Mouse (Mus musculus) heart, embryonic 16.5 days (tissue): Measurements from ENCODE around the gene Fam111a. TPM values are rescaled to one million over a fixed set of nuclear protein-coding genes. Genes with fewer than 3 reads are reported as not detected.

Experiments used
- ATAC-seq: fragments of 200-750 bp; cut with Nextera tagmentation; replicated peaks from 2 replicates; pipeline ENCODE4 v1.8.0; 2017; ENCODE audit warnings: moderate number of reproducible peaks; ENCODE audit not compliant: insufficient read depth, low FRiP score; ENCODE audit errors: extremely low read depth
- H3K27ac ChIP-seq: fragments of 300-500 bp; sonication (generic); 2 replicates; pipeline ENCODE4 v1.5.1; 2014; ENCODE audit warnings: mild to moderate bottlenecking, low read length, control low read depth, moderate library complexity
- H3K27me3 ChIP-seq: fragments of 300-500 bp; sonication (generic); 2 replicates; pipeline ENCODE4 v1.6.1; 2014; ENCODE audit warnings: low read length, mixed read lengths; ENCODE audit not compliant: control insufficient read depth, insufficient read depth
- H3K36me3 ChIP-seq: fragments of 300-500 bp; sonication (generic); 2 replicates; pipeline ENCODE4 v1.6.1; 2014; ENCODE audit not compliant: control insufficient read depth, insufficient read depth
- H3K4me1 ChIP-seq: fragments of 300-500 bp; sonication (generic); 2 replicates; pipeline ENCODE4 v1.6.1; 2014; ENCODE audit warnings: low read length, mixed read lengths; ENCODE audit not compliant: control insufficient read depth, insufficient read depth
- H3K4me2 ChIP-seq: fragments of 300-500 bp; sonication (generic); 2 replicates; pipeline ENCODE4 v1.6.1; 2014; ENCODE audit warnings: low read depth, mild to moderate bottlenecking, control low read depth, low read length
- H3K4me3 ChIP-seq: fragments of 300-500 bp; sonication (generic); 2 replicates; pipeline ENCODE4 v1.5.1; 2014; ENCODE audit warnings: mild to moderate bottlenecking, control low read depth, low read length
- H3K9ac ChIP-seq: fragments of 300-500 bp; sonication (generic); 2 replicates; pipeline ENCODE4 v1.6.1; 2014; ENCODE audit warnings: low read length, control low read depth
- H3K9me3 ChIP-seq: fragments of 300-500 bp; sonication (generic); replicated peaks from 2 replicates; pipeline ENCODE4 v1.6.1; 2016; ENCODE audit warnings: low read length; ENCODE audit not compliant: control insufficient read depth
- WGBS: fragments of 180-500 bp; shearing (Covaris S2); extraction: QIAGEN DNeasy Blood & Tissue Kit; methylation state at CpG from one replicate; pipeline ENCODE4 v1.1.7; 2014; 5-methylcytosine and 5-hydroxymethylcytosine counted together
- polyA plus RNA-seq: library from polyadenylated mRNA; unstranded; fragments of >200 nt; fragmentation: Nextera tagmentation; extraction: Ambion mirVana; gene quantifications from 2 replicates; pipeline ENCODE4 v1.2.1, GENCODE M21; 2015

The Fam111a gene
- polyA plus RNA-seq, 1 experiment from 2014 or later, result 20.5 TPM

GRCm38 (mm10) chr19:12634963-12635362 lies 89.4 kb downstream of the Fam111a start:
- Histone ChIP-seq H3K9ac (no peak overlapping the region), H3K27ac (no peak overlapping the region), H3K36me3 (no peaks in the 10 kb centered on the region), H3K27me3 (no peaks in the 10 kb centered on the region), H3K9me3 (no peaks in the 10 kb centered on the region), H3K4me2 (no peak overlapping the region), H3K4me3 (no peak overlapping the region), H3K4me1 (no peaks in the 10 kb centered on the region)
- ATAC-seq, result no peak
- WGBS, result 67% methylated on average over 4 of the region's 4 CpGs

GRCm38 (mm10) chr19:12636863-12637262 lies 91.3 kb downstream of the Fam111a start:
- H3K4me1 ChIP-seq, result no peaks in the 10 kb centered on the region
- H3K4me3 ChIP-seq, result no peak overlapping the region
- no peak overlapping the region for H3K4me2 ChIP-seq
- H3K9me3 ChIP-seq, result no peaks in the 10 kb centered on the region
- H3K9ac ChIP-seq, result no peak overlapping the region
- no peaks in the 10 kb centered on the region for H3K36me3 ChIP-seq
- no peak overlapping the region for H3K27ac ChIP-seq
- 63% methylated on average over 3 of the region's 3 CpGs for WGBS
- no peaks in the 10 kb centered on the region for H3K27me3 ChIP-seq
- no peak for ATAC-seq

GRCm38 (mm10) chr19:12638049-12638448 lies 92.5 kb downstream of the Fam111a start:
- no peak overlapping the region for H3K27ac ChIP-seq
- no peak for ATAC-seq
- H3K4me2 ChIP-seq, result no peak overlapping the region
- no peaks in the 10 kb centered on the region for H3K36me3 ChIP-seq
- no peak overlapping the region for H3K4me3 ChIP-seq
- H3K9me3 ChIP-seq, result no peaks in the 10 kb centered on the region
- H3K9ac ChIP-seq, result no peak overlapping the region
- no peaks in the 10 kb centered on the region for H3K4me1 ChIP-seq
- WGBS, result 74% methylated on average over 1 of the region's 1 CpGs
- no peaks in the 10 kb centered on the region for H3K27me3 ChIP-seq

Other genes starting within 250 kb of the Fam111a start
- gene Olfr1436, start 246.6 kb upstream of the Fam111a start, polyA plus RNA-seq, result not detected in 2 replicates
- not detected in 2 replicates for gene Olfr1437, start 220.6 kb upstream of the Fam111a start, polyA plus RNA-seq
- gene Olfr1438-ps1, start 209.8 kb upstream of the Fam111a start, polyA plus RNA-seq, result not detected in 2 replicates
- gene Olfr1440, start 158.5 kb upstream of the Fam111a start, polyA plus RNA-seq, result not detected in 2 replicates
- gene Olfr1441, start 128.3 kb upstream of the Fam111a start, polyA plus RNA-seq, result not detected in 2 replicates
- gene Pfpl, start 117.8 kb upstream of the Fam111a start, polyA plus RNA-seq, result not detected in 2 replicates
- 0.37 and 0.41 TPM in 2 replicates for gene Mpeg1, start 85.0 kb upstream of the Fam111a start, polyA plus RNA-seq
- 2.6 and 3.2 TPM in 2 replicates for gene Dtx4, start 44.3 kb upstream of the Fam111a start, polyA plus RNA-seq
- gene Gm4952, start 54.2 kb downstream of the Fam111a start, polyA plus RNA-seq, result not detected in 2 replicates
- gene Glyat, start 87.6 kb downstream of the Fam111a start, polyA plus RNA-seq, result not detected in 2 replicates
- gene Olfr1442, start 124.7 kb downstream of the Fam111a start, polyA plus RNA-seq, result not detected in 2 replicates
- not detected in 2 replicates for gene Olfr1443, start 132.4 kb downstream of the Fam111a start, polyA plus RNA-seq
- gene Keg1, start 150.0 kb downstream of the Fam111a start, polyA plus RNA-seq, result not detected in 2 replicates
- gene Cntf, start 219.9 kb downstream of the Fam111a start, polyA plus RNA-seq, result 1.0 TPM in 2 replicates